Mouse (Mus musculus) E14TG2a.4 (cell line): ENCODE results near the gene Arf1.
A peak's percentile ranks its signal among the peaks of the same experiment; 100 is the strongest.

Experiments used
- H3K27me3 ChIP-seq: 2 replicates; pipeline ENCODE4 v1.6.1; 2014; ENCODE audit warnings: low read length, control low read depth; ENCODE audit not compliant: insufficient read depth
- H3K36me3 ChIP-seq: 2 replicates; pipeline ENCODE4 v1.6.1; 2014; ENCODE audit warnings: low read length, control low read depth; ENCODE audit not compliant: insufficient read depth
- H3K4me1 ChIP-seq: replicated peaks from 2 replicates; pipeline ENCODE4 v1.6.1; 2014; ENCODE audit warnings: low read depth, low read length, control low read depth
- H3K4me3 ChIP-seq: replicated peaks from 2 replicates; pipeline ENCODE4 v1.5.1; 2014; ENCODE audit warnings: mild to moderate bottlenecking, low read length
- H3K9me3 ChIP-seq: 2 replicates; pipeline ENCODE4 v1.6.1; 2014; ENCODE audit warnings: low read length, control low read depth
- CTCF ChIP-seq: conservative IDR thresholded peaks from 2 replicates; pipeline ENCODE4 v1.5.1; 2014; ENCODE audit warnings: low read length
- NANOG ChIP-seq: IDR thresholded peaks from 2 replicates; pipeline ENCODE4 v1.6.1; 2014; ENCODE audit warnings: borderline replicate concordance, low read length, mixed read lengths
- POU5F1 ChIP-seq: IDR thresholded peaks from 2 replicates; pipeline ENCODE4 v1.6.1; 2014; ENCODE audit warnings: low read length, borderline replicate concordance

Arf1 gene

DNA sequence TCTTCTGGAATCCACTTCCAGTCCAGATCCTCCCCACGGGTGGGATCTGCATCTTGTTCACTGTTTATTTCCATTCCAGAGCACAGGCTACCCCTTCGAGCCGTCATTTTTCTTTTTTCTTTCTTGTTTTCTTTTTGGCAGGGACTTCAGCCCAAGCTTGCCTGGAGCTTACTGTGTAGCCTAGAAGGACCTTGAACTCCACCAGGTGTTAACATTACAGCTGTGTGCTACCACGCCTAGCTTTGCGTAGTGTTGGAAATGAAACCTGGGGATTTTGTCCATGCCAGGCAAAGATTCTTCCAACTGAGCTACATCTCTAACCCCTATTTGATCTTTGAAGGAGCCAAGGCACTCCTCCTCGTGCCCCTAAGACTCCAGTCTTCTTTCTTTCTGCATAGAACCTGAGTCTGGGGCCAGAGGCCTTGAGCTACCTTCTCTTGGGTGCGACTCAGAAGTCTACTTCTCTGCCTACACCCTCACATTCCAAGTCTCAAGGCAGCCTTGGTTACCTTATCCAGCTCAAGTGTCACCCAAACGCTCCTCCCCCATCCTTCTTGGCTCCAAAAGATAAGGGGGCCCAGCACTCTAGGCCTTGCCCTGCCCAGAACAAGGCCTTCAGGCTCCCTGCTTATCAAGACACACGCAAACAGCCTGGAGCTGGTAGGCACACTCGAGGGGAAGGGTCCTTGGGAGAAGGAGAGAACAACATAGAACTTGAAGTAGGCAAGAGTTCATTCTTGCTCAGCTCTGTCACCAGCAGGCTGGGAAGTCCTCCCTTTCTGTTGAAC is 32.8 kb upstream of the Arf1 start:
- Histone ChIP-seq H3K4me1 (peaks cover 27% of the 10 kb centered on the region), H3K9me3 (no peaks in the 10 kb centered on the region), H3K27me3 (peaks cover 68% of the 10 kb centered on the region), H3K4me3 (no peak overlapping the region), H3K36me3 (no peaks in the 10 kb centered on the region)
- no peak for TF ChIP-seq NANOG

DNA sequence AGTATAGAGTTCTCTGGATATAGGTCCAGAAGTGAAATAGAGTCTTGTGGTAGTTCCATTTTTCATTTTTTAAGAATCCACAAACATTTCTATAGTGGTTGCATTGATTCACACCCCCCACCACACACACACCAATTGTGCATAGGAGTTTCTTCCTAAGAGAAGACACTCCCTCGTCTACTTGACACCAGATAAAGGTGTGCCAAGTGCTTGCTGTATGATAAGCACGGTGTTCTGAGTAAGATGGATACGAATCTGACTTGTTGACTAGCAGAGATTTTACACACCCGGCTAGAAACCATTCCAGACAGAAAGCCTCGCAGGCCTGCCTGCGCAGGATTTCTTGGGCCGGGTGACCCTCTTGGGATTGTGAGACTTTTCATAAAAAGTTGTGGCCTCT is 31.6 kb upstream of the Arf1 start:
- H3K36me3 ChIP-seq = no peaks in the 10 kb centered on the region
- peaks cover 15% of the 10 kb centered on the region for H3K4me1 ChIP-seq
- no peak for TF ChIP-seq POU5F1
- no peak for TF ChIP-seq NANOG
- TF ChIP-seq CTCF = no peak
- peaks cover 64% of the 10 kb centered on the region for H3K27me3 ChIP-seq
- H3K4me3 ChIP-seq = no peak overlapping the region
- no peaks in the 10 kb centered on the region for H3K9me3 ChIP-seq

DNA sequence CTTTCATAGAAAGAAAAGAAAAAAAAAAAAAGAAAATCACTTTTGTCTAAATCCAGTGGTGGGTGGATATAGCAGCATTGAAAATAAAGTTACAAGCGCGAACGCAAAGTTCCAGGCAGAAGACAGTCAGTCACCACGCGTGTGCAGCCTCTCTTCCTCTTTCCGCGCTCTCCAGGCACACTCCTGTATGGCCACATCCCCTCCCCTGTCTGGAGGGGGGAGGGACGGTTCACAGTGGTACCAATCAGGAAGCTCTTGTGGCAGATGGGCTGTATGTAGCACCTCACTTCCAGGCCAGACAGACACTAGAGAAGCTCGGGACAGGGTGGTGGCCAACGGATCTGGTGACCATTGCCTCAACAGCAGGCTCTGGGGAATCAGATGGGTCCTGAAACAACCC is 20.0 kb upstream of the Arf1 start:
- Histone ChIP-seq H3K27me3 (peaks cover 59% of the 10 kb centered on the region), H3K4me3 (no peak overlapping the region), H3K9me3 (peaks cover 10% of the 10 kb centered on the region), H3K36me3 (no peaks in the 10 kb centered on the region), H3K4me1 (peaks cover 37% of the 10 kb centered on the region)
- no peak for TF ChIP-seq CTCF

DNA sequence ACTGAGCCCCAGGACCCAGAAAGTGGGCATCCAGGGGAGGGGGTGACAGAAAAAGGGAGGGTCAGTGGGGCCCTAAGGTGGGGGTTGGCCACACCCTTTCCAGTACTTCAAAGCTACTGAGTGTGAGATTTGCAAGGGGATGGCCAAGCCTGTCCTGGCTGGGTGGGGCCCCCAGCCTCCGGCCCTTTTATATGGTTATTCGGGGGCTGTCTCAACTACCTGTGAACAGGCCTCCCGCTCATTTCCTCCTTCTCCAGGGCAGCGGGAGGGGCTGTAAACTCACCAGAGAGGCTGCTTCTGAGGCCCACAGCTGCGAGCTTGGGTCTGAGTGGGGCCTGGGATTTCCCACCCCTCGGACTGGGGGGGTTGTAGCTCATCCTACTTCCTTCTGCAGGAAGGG is 15.8 kb upstream of the Arf1 start:
- TF ChIP-seq NANOG = no peak
- no peak for TF ChIP-seq POU5F1
- no peak for TF ChIP-seq CTCF
- peaks cover 49% of the 10 kb centered on the region for H3K27me3 ChIP-seq
- H3K4me1 ChIP-seq = peaks cover 47% of the 10 kb centered on the region

DNA sequence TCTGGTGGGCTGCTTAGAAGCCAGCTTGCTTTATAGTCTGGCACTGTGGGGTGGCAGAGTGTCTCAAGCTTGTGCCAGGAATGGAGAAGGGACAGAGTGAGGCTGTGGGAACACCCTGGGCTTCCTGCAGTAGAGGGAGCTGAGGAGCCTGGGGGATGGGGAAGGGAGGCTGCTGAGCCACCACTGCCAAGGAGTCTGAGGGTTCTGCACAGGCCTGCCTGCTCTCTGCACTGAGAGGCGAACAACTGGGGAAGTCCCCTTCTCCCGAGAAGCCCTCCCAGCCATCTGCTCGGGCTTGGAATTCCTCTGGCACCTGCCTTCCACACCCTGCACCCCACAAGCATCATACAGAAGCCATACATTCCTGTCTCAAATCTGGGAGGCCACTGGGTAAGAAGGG is 13.8 kb upstream of the Arf1 start:
- TF ChIP-seq POU5F1 = no peak
- no peak for TF ChIP-seq NANOG
- no peak for TF ChIP-seq CTCF
- Histone ChIP-seq H3K36me3 (no peaks in the 10 kb centered on the region), H3K27me3 (peaks cover 32% of the 10 kb centered on the region), H3K9me3 (no peaks in the 10 kb centered on the region), H3K4me1 (peaks cover 45% of the 10 kb centered on the region), H3K4me3 (no peak overlapping the region)

More for the DNA sequence above, 15.8 kb upstream of the Arf1 start:
- Histone ChIP-seq H3K9me3 (peaks cover 2% of the 10 kb centered on the region; the same call in 1 of the 2 replicates), H3K4me3 (peak overlapping the region; percentile 39; the same call in 1 of the 2 replicates), H3K36me3 (no peaks in the 10 kb centered on the region)

DNA sequence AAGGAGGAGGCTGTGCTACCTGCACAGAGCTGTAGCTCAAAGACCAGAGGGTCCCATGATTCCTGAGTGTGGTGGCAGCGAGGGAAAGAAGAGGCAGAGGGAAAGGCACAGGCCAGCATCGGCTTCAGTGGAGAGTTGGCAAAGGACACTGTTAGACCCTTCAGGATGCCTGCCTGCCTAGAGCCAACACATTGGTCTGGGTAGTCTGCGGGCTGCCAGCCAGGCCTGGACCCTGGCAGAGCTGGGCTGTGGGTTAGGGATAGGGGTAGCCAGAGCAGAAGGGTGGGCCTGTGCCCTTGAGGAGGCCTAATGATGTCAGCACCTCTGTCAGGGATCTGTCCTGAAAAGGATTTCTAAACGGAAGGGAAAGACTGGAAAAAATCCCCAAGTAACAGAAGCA is 11.7 kb upstream of the Arf1 start:
- H3K9me3 ChIP-seq = no peaks in the 10 kb centered on the region
- no peaks in the 10 kb centered on the region for H3K36me3 ChIP-seq
- TF ChIP-seq NANOG = no peak
- TF ChIP-seq POU5F1 = no peak
- no peak for TF ChIP-seq CTCF
- H3K4me3 ChIP-seq = no peak overlapping the region
- H3K4me1 ChIP-seq = peaks cover 44% of the 10 kb centered on the region
- peaks cover 23% of the 10 kb centered on the region for H3K27me3 ChIP-seq

DNA sequence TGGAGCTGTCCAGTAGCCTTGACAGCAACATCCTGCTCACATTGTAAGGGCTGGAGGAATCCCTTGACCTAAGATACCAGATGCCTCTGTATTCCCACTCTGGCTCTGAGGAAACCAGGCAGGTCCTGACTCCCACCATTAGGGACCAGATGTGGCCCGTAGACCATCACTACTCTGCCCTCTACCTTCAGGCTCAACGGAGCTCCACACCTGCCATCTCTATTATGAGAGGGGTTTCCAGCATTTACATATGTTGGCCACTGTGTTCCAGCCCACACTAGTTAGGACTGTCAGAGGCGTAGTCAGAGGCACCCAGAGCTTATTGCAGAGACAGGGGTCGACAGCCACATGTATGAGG is 11.3 kb upstream of the Arf1 start:
- TF ChIP-seq CTCF (no peak), NANOG (no peak)
- H3K4me3 ChIP-seq = no peak overlapping the region; the same call in 1 of the 2 replicates
- H3K36me3 ChIP-seq = no peaks in the 10 kb centered on the region
- peaks cover 23% of the 10 kb centered on the region for H3K27me3 ChIP-seq
- no peaks in the 10 kb centered on the region for H3K9me3 ChIP-seq
- H3K4me1 ChIP-seq = peaks cover 40% of the 10 kb centered on the region

DNA sequence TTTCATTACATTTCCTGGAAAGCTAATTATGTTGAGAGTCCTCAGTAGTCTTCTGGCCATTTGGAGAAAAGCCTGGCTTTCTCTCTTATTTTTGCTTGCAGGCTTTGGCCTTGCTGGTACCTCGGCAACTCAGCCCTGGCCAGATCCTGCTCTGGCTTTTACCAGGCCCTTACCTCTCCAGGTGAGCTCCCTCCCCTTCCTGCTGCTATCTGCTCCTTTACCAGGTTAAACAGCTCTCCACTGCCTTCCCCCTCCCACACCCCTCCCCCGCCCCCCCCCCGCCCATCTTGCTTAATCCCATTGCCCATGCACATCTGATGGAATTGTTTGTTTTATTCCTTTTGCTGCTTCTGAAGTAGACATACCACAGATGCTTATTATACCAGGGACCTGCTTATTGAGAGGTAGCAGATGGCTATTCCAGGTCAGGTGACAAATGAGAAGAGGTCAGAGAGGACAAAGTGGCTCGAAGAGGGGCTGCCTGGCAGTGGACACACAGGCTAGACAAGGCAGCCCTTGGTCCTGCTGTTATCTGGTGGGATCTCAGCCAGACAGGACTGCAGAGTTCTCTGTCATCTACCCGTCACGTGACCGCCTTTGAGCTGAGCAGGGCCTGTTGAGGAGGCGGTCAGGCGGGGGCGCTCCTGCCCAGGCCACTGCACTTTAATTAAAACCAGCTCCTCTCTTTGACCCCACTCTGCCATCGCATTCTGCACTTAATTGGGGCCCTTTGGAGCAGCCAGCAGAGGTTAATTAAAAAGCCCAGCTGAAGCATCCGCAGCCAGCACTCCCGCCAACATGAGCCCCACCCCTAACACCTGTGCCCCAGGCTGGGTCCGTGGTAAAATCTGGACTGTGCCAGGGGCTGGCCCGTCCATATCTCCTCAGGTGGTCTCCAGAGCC is 10.7 kb upstream of the Arf1 start:
- no peaks in the 10 kb centered on the region for H3K36me3 ChIP-seq
- no peak overlapping the region; the same call in 1 of the 2 replicates for H3K4me3 ChIP-seq
- no peak for TF ChIP-seq POU5F1
- TF ChIP-seq CTCF = peak; percentile 26
- peaks cover 35% of the 10 kb centered on the region for H3K4me1 ChIP-seq
- H3K27me3 ChIP-seq = peaks cover 23% of the 10 kb centered on the region
- H3K9me3 ChIP-seq = no peaks in the 10 kb centered on the region
